Mouse (Mus musculus): ENCODE data around the gene Me3. TPM values are rescaled to one million over a fixed set of nuclear protein-coding genes. Genes with fewer than 3 reads are reported as not detected.

The Me3 gene
- 100 to 1,000 TPM; 100 to 105 TPM for total RNA-seq (2021)
- long read RNA-seq, experiment 1, full-length matches to known transcripts, result 50 of 134 reads
- long read RNA-seq, experiment 1, partial matches to known transcripts, result 22 of 134 reads
- long read RNA-seq, experiment 1, other reads (novel, unspliced or antisense), result 62 of 134 reads
- long read RNA-seq, experiment 2, full-length matches to known transcripts, result 48 of 103 reads
- long read RNA-seq, experiment 2, partial matches to known transcripts, result 12 of 103 reads
- long read RNA-seq, experiment 2, other reads (novel, unspliced or antisense), result 43 of 103 reads

- peak; percentile 59 to 63 for DNase-seq (ENCODE audit: low spot score in 2 of 2)
These were observed at the start of gene Me3 for GRCm38 (mm10) chr7:89632342-89633251. Gene Me3 (plus strand): TSS chr7:89632392.

GRCm38 (mm10) chr7:89590039-89590438 lies 42.2 kb upstream of the Me3 start:
- DNase-seq (ENCODE audit: low spot score in 2 of 2), result peak in 1 of 2 experiments; percentile 8

GRCm38 (mm10) chr7:89590542-89591251 lies 41.5 kb upstream of the Me3 start:
- peak in 1 of 2 experiments; percentile 37 for DNase-seq (ENCODE audit: low spot score in 2 of 2)

- DNase-seq (ENCODE audit: low spot score in 2 of 2), result no peak
These were observed 36.4 kb upstream of the Me3 start for GRCm38 (mm10) chr7:89595813-89596212.

DNA sequence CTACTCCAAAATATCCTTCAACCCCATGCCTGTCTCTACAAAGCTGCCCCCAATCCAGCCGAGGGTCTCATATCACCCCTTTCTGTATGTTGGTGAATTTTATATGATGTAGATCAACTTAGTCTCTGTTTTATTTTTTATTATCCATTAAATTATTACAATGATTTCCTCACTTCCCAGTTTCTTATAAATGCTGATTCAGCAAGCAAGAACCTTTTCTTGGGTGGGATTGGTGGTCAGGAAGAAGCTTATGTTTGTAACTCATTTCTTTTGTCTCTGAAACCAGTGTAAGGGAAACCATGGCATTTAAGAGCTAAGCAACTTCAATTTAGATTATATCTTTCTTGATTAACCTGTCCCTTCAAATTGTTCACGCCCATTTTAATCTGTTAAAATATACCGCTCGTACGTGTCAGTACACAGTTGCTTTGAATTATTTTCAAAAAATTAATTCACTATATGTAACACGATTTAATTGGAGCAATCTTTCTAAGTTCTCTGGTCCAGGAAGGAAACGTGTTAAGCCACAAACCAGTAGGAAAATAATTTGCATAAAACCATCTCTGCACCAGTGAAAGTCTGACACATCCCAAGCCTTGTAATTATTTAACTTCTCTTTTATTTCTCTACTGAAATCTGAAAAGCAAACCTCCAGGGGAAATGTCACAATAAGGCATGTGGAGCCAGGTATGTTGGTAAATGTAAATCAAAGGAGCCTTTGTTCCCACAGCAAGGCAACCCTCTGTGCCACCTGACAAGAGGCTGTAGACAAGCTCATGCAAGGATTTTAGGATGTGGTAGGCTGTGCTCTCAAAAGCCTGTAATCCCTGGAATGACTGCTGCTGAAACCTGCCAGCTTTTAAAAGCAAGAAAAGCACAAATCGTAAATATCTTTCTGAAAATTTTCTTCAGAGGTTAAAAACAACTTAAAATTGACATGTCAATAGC lies 26.3 kb upstream of the Me3 start:
- no peak for DNase-seq (ENCODE audit: low spot score in 2 of 2)

GRCm38 (mm10) chr7:89607329-89607728 lies 24.9 kb upstream of the Me3 start:
- no peak for DNase-seq (ENCODE audit: low spot score in 2 of 2)

- DNase-seq (ENCODE audit: low spot score in 2 of 2), result no peak
These were observed 21.0 kb upstream of the Me3 start for GRCm38 (mm10) chr7:89611236-89611635.

- no peak for DNase-seq (ENCODE audit: low spot score in 2 of 2)
These were observed 16.0 kb upstream of the Me3 start for GRCm38 (mm10) chr7:89616235-89616634.

DNA sequence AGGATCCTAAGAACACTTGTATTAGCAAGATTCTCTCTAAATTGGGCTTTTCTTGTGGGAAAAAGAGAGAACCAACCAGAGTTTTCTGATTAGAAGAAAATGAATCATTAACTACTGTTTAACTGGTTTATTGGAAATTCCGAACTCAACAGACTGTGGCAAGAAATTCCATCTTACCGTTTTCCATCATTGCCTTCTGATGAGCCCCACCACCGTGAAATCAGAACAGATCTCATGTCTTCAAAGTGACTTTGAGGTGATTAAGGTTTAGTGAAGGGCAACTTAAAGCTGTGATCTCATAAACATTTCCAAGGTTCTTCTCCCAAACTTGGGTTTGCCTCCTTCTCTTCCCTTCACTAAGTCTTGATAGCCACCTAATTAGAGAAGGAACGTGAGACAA lies 8.9 kb upstream of the Me3 start:
- DNase-seq (ENCODE audit: low spot score in 2 of 2), result no peak

DNA sequence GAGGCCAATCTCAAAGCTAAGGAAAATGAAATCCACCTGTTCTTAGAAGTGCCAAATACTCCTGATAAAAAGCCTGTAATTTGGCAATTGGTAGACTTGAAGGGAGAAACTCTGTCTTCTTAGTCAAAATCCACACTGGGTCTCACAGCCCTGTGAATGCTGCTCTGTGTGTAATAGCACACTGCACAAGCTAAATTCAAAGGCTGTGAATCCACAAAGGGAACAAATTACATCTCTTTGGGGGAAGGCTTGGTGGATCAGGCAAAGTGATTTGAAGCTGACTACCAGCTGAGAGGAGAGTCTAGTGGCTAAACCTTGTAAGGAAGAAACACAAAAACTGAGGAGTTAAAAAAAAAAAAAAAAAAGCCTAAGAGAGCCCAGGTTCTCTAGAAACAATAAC lies 4.8 kb upstream of the Me3 start:
- DNase-seq (ENCODE audit: low spot score in 2 of 2), result no peak

- DNase-seq (ENCODE audit: low spot score in 2 of 2), result no peak
These were observed 4.2 kb upstream of the Me3 start for GRCm38 (mm10) chr7:89628006-89628405.

DNA sequence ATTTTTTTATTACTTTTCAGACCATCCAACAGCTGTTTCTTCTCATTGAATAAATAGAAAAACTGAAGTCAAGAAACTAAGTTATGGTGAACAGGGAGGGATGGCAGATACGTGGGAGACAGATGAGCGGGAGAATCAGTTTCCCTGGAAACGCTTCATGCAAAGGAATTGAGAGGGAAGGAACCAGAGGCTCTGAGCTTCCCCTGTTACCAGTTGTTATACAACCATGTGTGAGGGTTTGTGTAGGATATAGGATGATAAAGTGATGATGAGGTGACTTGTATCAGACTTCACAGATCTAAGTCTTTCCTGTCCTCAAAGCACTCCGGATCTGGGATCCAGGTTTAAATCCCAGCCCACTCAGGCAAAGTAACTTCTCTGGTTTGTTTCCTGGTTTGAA lies 3.2 kb upstream of the Me3 start:
- no peak for DNase-seq (ENCODE audit: low spot score in 2 of 2)

DNA sequence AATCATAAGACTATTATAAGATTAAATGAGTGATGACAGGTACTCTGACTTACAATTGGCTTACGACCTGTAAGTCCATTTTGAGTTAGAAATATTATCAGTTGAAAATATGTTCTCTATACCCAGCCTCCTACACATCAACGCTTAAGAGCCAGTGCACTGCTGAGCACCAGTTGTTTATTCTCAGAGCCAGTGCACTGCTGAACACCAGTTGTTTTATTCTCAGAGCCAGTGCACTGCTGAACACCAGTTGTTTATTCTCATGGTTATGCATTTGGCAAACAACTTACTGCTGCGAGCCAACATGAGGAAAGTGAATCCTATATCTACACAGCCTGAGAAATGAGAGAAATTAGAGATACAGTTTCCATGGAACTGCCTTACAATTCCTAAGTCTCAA lies 2.3 kb upstream of the Me3 start:
- no peak for DNase-seq (ENCODE audit: low spot score in 2 of 2)

- DNase-seq (ENCODE audit: low spot score in 2 of 2), result no peak
These were observed 1.4 kb upstream of the Me3 start for GRCm38 (mm10) chr7:89630796-89631195.

DNA sequence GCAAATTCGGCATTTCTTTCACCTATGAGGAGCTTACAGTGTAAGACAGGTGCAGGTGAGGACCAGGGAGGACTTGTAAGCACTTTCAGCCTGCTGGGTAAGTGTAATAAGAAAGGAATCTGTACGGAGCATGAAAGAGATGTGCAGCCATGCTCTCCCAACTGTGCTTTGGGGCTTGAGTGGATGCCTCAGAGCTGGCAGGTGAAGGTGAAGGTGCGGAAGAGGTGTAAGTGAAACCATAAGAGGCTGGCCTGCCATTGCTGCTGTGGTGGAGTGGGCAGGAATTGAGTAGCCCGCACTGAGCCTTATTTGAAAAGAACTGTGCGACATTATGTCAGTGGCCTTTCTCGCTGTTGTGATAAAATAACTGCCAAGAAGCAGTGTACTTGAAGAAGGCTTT lies 8.3 kb downstream of the Me3 start:
- no peak for DNase-seq (ENCODE audit: low spot score in 2 of 2)

GRCm38 (mm10) chr7:89640944-89641661 lies 8.9 kb downstream of the Me3 start:
- DNase-seq (ENCODE audit: low spot score in 2 of 2), result no peak

GRCm38 (mm10) chr7:89645015-89645414 lies 12.8 kb downstream of the Me3 start:
- DNase-seq (ENCODE audit: low spot score in 2 of 2), result no peak

DNA sequence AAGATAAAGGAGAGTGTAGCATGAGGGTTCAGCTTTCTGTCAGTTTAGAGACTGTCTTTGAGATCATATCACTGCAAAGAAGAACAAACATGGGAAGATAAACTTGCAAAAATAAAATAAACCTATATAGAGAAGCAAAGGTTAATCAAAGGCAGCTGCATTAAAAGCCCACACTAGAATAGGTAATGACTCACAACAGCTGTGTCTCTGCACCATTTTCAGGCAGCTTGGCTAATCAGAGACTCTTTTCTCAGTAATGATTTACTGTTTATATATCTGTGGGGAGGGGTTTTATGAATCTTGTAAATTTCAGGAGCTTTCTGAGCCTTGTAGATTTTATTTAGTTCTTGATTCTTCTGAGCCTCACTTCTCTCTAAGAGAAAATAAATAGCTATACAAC lies 15.7 kb downstream of the Me3 start:
- DNase-seq (ENCODE audit: low spot score in 2 of 2), result no peak

GRCm38 (mm10) chr7:89657183-89657582 lies 25.0 kb downstream of the Me3 start:
- no peak for DNase-seq (ENCODE audit: low spot score in 2 of 2)

GRCm38 (mm10) chr7:89657692-89658212 lies 25.6 kb downstream of the Me3 start:
- no peak for DNase-seq (ENCODE audit: low spot score in 2 of 2)

Measured in left cerebral cortex, adult 18-20 months (tissue).